Mouse (Mus musculus) kidney, postnatal 4 days (tissue): ENCODE measurements at regions not wholly inside any gene's neighbourhood (a gene's known extent, or its start where the extent isn't known, plus 50 kb on each side); places are given as distances from the start of the nearest gene placed in this dataset.

Experiments used
- DNase-seq, 2 experiments: peaks; one replicate each; pipeline ENCODE4 v3.0.0; 2021; ENCODE audit warnings: mixed read lengths in 2 of 2

- no peak for DNase-seq
Observed at GRCm38 (mm10) chrX:129390920-129391319, 358.6 kb upstream of the Diaph2 start.

DNA sequence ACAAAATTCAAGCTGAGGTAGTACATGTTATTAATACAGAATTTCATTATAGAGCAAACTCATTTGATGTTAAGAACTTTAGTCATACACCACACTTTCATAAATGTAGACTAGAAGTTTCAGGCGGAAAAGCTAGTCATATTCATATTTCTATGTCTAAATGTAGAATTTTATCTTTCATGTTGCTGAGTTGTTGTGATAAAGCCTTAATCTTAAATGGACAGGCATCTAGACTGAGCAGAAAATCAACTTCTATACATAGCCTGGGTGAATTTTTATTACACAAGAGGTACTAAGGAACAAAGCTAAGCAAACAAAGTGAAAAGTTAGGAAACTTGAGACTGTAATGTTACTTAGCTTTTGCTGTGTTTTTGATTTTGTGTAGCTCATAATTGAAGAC is 341.8 kb upstream of the Diaph2 start:
- no peak for DNase-seq

DNA sequence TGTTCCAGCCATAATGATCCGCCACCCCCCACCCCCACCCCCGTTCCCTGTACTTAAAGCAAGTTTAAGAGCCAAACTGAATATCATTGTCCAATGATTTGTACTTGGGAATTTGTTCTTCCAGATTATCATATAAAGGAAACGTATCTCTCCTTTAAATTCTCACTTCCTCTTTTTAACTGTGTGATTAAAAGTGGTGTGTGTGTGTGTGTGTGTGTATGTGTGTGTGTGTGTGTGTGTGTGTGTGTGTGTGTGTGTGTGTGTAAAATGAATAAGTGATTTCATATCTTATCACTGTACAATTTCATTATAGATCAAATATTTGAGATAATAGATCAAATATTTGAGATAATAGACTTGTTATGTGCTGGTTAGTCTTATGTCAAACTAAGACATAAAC is 339.5 kb upstream of the Diaph2 start:
- DNase-seq = no peak

DNA sequence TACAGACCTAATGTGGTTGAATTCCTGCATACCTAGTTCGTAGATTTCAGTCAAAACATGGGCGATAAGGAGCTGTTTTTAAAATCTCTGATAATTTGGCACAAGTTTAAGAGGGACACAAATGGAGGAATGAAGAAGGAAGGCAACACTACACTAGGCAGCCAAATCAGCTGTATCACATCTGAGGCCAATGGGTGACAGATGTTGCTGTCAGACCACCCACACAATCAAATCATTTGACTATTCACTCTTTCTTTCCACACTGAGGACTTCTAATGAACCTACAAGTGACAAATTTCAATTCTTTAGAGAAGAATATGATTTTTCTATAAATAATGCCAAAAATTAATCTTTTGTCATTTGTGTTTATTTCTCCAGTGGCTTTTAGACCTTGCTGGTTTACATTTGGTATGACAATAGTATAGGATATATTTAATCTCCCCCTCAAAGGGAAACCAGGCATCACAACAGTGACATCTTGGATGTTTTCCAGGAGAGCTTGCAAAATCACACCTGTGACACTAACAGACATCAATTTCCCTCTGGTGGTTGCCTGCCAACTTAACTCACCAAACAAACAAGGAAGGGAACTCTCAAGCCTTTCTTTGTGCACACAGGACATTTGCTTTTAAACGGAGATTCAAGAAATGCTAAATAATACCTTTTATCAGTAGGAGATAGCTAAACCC is 336.5 kb upstream of the Diaph2 start:
- no peak for DNase-seq

DNA sequence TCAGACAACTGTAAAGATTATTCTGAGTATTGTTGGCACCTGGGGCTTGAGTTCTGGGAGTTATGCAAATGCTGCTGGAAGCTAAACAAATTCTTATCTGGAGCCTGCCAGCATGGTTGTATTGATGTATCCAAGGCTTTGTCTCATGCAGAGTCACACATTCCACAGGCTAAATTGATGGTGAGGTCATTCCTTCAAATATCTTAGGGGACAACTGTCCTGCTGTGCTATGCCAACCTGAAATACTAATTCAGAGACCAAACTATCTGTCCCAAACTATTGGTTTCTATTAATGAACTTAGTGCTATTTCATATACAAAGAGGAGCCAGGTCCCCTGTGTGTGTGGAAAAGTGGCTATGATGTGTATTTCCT is 335.9 kb upstream of the Diaph2 start:
- no peak for DNase-seq

DNA sequence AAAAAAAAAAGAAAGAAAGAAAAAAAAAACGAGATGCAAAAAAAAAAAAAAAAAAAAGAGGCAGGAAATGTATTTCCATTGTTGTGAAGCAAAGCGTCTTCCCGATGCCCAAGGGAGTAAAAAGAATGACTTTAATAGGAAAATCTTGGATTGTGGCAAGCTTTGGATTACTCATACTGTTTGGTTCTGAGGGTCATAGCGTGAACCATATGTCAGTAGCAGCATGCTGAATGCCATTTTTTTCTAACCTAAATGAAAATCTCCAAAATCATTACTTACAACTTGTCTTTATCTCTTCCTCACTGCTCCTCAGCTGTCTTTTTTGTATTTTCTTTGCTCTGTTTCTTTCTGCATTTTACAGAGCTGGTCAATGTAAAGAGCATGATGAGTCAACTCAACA is 334.2 kb upstream of the Diaph2 start:
- no peak for DNase-seq

- no peak for DNase-seq
Observed at GRCm38 (mm10) chrX:129448545-129448944, 301.0 kb upstream of the Diaph2 start.

GRCm38 (mm10) chrX:129476216-129476615 is 273.3 kb upstream of the Diaph2 start:
- DNase-seq = peak; percentile 0 to 1

DNA sequence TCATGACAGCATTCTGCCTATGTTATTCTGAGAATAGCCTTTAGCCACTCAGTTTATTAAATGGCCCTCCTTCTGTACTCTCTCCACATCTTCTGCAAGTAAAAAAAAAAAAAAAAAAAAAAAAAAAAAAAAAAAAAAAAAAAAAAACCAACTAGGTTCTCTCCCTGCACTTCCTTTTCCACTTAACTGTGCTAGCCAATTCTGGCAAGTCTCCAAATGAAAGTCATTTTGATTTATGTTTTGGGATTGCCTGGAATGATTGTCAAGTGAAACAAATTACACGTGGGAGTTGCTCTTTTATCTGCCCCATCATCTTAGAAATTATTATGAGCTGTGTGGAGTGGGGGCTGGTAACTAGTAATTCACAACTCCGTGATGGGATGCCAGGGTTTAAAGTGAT is 255.0 kb upstream of the Diaph2 start:
- DNase-seq = no peak
